Mouse (Mus musculus) adrenal gland, adult 18-20 months (tissue): ENCODE data around the gene Rgs10. TPM values are rescaled to one million over a fixed set of nuclear protein-coding genes. Genes with fewer than 3 reads are reported as not detected.

Source experiments
- DNase-seq, 2 experiments: peaks; one replicate each; pipeline ENCODE4 v3.0.0; 2021 to 2022; ENCODE audit warnings: low spot score in 2 of 2
- long read RNA-seq, 2 experiments: library from polyadenylated mRNA; stranded (forward); transcript quantifications; one replicate each; pipeline ENCODE4 v2.0.0; 2021
- total RNA-seq, 2 experiments: library from RNA; stranded (reverse); gene quantifications; 1 replicate in 1 of 2; 2 replicates in 1 of 2; pipeline ENCODE4 v1.2.3; 2021

Gene Rgs10
- total RNA-seq: 10 to 100 TPM; 13.8 to 19.8 TPM
- long read RNA-seq, experiment 1, partial matches to known transcripts: 0 of 5 reads
- long read RNA-seq, experiment 1, other reads (novel, unspliced or antisense): 2 of 5 reads
- long read RNA-seq, experiment 2, transcript Rgs10-201 (5 exons, 880 nt): major isoform, 12 of 12 reads
- long read RNA-seq, experiment 2, partial matches to known transcripts: 0 of 12 reads
- long read RNA-seq, experiment 2, other reads (novel, unspliced or antisense): 0 of 12 reads

GRCm38 (mm10) chr7:128417930-128418779, at the start of gene Rgs10:
Rgs10 (minus strand) TSS chr7:128418758.
- peak; percentile 66 to 71 for DNase-seq

- DNase-seq: no peak
Observed at GRCm38 (mm10) chr7:128462406-128462805, 43.8 kb upstream of the Rgs10 start.

GRCm38 (mm10) chr7:128461285-128462215, 43.0 kb upstream of the Rgs10 start, which contains the start of gene Tial1:
Tial1 (minus strand) TSS chr7:128461717.
- DNase-seq: peak; percentile 90 to 92

- no peak for DNase-seq
Observed at GRCm38 (mm10) chr7:128460865-128461228, 42.3 kb upstream of the Rgs10 start.

- peak; percentile 39 to 40 for DNase-seq
Observed at GRCm38 (mm10) chr7:128460131-128460864, 41.7 kb upstream of the Rgs10 start.

GRCm38 (mm10) chr7:128459791-128460130, 41.2 kb upstream of the Rgs10 start:
- no peak for DNase-seq

- DNase-seq: no peak
Observed at GRCm38 (mm10) chr7:128458011-128458410, 39.5 kb upstream of the Rgs10 start.

- DNase-seq: no peak
Observed at GRCm38 (mm10) chr7:128452731-128453130, 34.2 kb upstream of the Rgs10 start.

GRCm38 (mm10) chr7:128440584-128440983, 22.0 kb upstream of the Rgs10 start:
- no peak for DNase-seq

GRCm38 (mm10) chr7:128439251-128439650, 20.7 kb upstream of the Rgs10 start:
- no peak for DNase-seq

- no peak for DNase-seq
Observed at GRCm38 (mm10) chr7:128438131-128438530, 19.6 kb upstream of the Rgs10 start.

GRCm38 (mm10) chr7:128433213-128433612, 14.7 kb upstream of the Rgs10 start:
- DNase-seq: no peak

GRCm38 (mm10) chr7:128432574-128432973, 14.0 kb upstream of the Rgs10 start:
- no peak for DNase-seq

GRCm38 (mm10) chr7:128422491-128422890, 3.9 kb upstream of the Rgs10 start:
- DNase-seq: no peak

GRCm38 (mm10) chr7:128421701-128422100, 3.1 kb upstream of the Rgs10 start:
- no peak for DNase-seq

- DNase-seq: no peak
Observed at GRCm38 (mm10) chr7:128419690-128420089, 1.1 kb upstream of the Rgs10 start.

- peak; percentile 20 to 26 for DNase-seq
Observed at GRCm38 (mm10) chr7:128417226-128417929, 1.2 kb downstream of the Rgs10 start.

- DNase-seq: no peak
Observed at GRCm38 (mm10) chr7:128416664-128417063, 1.9 kb downstream of the Rgs10 start.

- DNase-seq: no peak
Observed at GRCm38 (mm10) chr7:128414433-128414832, 4.1 kb downstream of the Rgs10 start.
